Mouse (Mus musculus) lung, adult 2 months (tissue): ENCODE measurements around the gene Bche. TPM values are rescaled to one million over a fixed set of nuclear protein-coding genes. Genes with fewer than 3 reads are reported as not detected.

Experiments used
- DNase-seq: peaks from one replicate; pipeline ENCODE4 v3.0.0; 2022
- H3K4me1 ChIP-seq: fragments of 200-500 bp; 2 replicates; pipeline ENCODE4 v1.6.1; 2011; ENCODE audit warnings: low read length; ENCODE audit not compliant: control insufficient read depth, insufficient read depth
- H3K4me3 ChIP-seq: fragments of 200-500 bp; replicated peaks from 2 replicates; pipeline ENCODE3; 2011; ENCODE audit warnings: low read depth, mild to moderate bottlenecking, control low read depth, low read length; ENCODE audit errors: extremely low read depth
- CTCF ChIP-seq: fragments of 200-500 bp; IDR thresholded peaks from 2 replicates; pipeline ENCODE4 v1.5.1; 2011; ENCODE audit warnings: mild to moderate bottlenecking, low read length, control low read depth; ENCODE audit not compliant: insufficient read depth
- POLR2A ChIP-seq: fragments of 200-500 bp; IDR thresholded peaks from 2 replicates; pipeline ENCODE4 v1.6.1; 2011; ENCODE audit warnings: low read depth, mild to moderate bottlenecking, control low read depth, low read length, borderline replicate concordance; ENCODE audit errors: extremely low read depth
- WGBS: fragments of 180-500 bp; shearing (Covaris S2); methylation state at CpG from one replicate; pipeline ENCODE4 v1.1.7; 2018; 5-methylcytosine and 5-hydroxymethylcytosine counted together
- polyA plus RNA-seq: library from polyadenylated mRNA; depleted of rRNA; stranded (reverse); fragments of >200 nt; gene quantifications from 2 replicates; pipeline ENCODE4 v1.2.3, GENCODE M21; 2012

Bche gene
- polyA plus RNA-seq, 1 experiment: 1.1 TPM

DNA sequence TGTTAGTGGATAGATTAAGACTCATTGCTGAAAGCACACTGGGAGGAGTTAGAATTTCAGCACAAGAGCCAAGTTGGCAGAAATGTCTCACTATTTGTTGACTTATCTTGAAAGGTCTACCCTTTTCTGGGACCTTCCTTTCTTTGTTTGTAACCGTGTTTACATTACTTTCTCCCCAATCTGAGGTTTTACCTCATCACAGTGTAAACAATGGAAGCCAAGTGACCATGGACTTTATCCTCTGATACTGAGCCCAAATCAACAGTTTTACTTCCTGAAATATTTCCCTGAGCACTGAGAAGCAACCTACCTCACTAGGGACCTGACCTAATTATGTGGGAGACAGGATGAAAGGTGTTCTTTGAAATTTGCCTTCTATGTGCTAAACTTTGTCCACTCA, 34.9 kb downstream of the Bche start:
- Histone ChIP-seq H3K4me3 (no peak overlapping the region), H3K4me1 (no peaks in the 10 kb centered on the region)
- no peak for DNase-seq
- 10% methylated on average over 1 of the region's 1 CpGs for WGBS
- TF ChIP-seq POLR2A: no peak
- no peak for TF ChIP-seq CTCF

DNA sequence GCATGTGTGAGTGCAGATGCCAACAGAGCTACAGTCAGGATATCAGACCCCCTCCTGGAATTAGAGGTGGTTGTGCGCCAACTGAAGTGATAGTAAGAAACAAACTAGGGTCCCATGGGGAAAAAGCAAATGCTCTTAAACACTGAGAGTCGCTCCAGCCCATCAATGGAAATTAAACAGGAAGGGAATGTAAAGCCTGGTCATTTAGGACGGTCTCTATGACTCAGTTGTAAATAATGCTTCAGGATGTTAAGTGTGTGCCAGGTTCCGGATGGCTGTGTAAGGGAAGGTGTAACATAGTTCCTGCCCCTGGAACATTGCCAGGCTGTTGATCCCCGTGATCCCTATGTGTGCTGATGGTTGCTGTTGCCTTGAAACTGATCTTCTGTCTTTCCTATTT, 40.0 kb downstream of the Bche start:
- DNase-seq: no peak

DNA sequence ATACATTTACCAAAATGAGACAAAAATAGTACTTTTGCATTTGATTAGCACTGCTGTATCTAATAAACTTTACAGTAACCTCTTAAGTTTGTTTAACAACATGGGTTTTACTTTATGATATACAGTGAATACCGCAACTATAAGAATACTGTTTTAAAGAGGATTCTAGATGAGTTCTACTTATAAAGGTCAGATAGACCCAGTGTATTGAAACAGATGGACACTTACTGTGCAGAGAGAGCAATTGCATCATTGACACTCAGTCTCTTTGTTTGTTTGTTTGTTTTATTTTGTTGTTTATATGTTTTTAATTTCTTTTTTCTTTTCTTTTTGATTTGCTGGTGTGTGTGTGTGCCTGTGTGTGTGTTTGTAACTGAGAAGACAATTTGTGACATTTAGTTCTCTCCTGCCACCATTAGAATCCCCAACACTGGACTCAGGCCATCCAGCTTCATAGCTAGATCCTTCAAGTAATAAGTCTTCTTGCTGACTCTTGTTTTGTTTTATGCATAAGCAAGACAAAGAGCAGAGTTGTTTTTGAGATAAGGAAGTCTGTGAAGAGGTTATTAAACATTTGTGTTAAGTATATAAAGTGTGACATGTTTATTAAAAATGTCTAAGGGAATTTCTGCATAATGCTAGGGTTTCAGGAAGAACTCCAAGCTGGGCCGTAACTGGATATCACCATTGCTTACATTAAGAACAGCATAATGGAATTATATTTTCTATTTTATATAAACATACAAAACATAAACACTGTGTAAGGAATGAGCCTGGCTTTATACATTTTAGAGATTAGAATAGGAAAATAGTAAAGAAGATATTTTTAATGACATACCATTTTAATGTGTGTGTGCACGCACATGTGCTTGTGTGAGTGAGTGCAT, 40.7 kb downstream of the Bche start:
- no peak for TF ChIP-seq POLR2A
- TF ChIP-seq CTCF: no peak
- WGBS: 71% methylated on average over 3 of the region's 3 CpGs
- DNase-seq: no peak
- Histone ChIP-seq H3K4me1 (no peaks in the 10 kb centered on the region), H3K4me3 (no peak overlapping the region)

More for the DNA sequence above, 40.0 kb downstream of the Bche start:
- WGBS: 33% methylated on average over 5 of the region's 5 CpGs
- Histone ChIP-seq H3K4me3 (no peak overlapping the region), H3K4me1 (no peaks in the 10 kb centered on the region)
- TF ChIP-seq CTCF (no peak), POLR2A (no peak)

DNA sequence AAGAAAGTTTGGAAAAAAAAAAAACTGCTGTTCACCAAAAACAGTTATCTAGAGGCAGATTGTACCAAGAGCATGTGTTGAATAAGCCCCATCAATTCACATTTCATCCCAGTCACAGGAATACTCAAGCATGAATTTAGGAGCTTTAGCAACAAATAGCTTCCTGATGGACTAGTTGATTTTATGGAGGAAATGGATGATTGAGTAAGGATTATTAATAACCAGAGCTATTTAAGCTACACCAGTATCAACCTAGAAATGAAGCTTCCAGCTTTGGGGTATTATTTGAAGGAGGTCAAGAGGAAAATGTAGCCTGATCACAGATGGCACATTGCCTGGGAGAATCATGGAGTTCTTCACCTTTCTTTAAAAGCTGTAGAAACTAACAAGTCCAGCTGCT, 57.9 kb downstream of the Bche start:
- Histone ChIP-seq H3K4me3 (no peak overlapping the region), H3K4me1 (no peaks in the 10 kb centered on the region)
- no peak for DNase-seq
- TF ChIP-seq POLR2A (no peak), CTCF (no peak)

DNA sequence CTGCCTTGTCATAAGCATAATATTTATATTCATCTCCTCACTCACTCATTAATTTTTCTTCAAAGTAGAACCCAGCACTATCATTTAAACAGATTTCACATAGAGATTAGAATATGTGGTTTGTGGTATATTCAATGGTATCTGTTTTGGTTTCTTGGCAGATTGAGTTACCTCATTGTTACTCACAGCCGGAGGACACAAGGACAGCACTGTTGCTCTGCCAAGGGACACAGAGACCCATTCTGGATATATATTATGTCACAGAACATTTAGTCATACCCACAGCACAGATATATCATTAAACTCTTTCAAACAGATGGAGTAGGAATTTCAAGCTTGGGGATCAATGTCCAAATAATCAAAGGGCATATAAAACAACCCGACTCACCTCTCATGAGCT, 61.2 kb downstream of the Bche start:
- WGBS: 88% methylated on average over 2 of the region's 2 CpGs
- no peak for DNase-seq
- TF ChIP-seq CTCF (no peak), POLR2A (no peak)
- H3K4me3 ChIP-seq: no peak overlapping the region
- no peaks in the 10 kb centered on the region for H3K4me1 ChIP-seq

DNA sequence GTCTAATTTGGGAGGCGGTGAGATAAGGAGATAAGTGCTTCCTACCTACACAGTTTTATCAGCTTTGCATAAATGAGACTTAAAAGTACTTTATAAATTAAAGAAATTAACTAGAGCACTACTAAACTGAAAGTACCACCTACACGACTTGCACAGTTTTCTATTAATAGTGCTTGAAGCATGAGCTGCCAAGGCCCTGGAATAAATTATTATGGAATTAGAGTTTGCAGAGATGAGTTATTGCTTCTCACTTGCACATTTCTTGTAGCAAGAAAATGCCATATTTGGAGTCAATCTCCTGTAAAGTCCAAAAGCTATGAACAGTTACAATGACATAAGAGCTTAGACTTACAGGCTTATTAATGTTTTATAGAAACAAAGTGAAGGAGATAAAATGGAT, 96.8 kb downstream of the Bche start:
- TF ChIP-seq CTCF (no peak), POLR2A (no peak)
- Histone ChIP-seq H3K4me3 (no peak overlapping the region), H3K4me1 (no peaks in the 10 kb centered on the region)
- no peak for DNase-seq
- 77% methylated on average over 2 of the region's 2 CpGs for WGBS

DNA sequence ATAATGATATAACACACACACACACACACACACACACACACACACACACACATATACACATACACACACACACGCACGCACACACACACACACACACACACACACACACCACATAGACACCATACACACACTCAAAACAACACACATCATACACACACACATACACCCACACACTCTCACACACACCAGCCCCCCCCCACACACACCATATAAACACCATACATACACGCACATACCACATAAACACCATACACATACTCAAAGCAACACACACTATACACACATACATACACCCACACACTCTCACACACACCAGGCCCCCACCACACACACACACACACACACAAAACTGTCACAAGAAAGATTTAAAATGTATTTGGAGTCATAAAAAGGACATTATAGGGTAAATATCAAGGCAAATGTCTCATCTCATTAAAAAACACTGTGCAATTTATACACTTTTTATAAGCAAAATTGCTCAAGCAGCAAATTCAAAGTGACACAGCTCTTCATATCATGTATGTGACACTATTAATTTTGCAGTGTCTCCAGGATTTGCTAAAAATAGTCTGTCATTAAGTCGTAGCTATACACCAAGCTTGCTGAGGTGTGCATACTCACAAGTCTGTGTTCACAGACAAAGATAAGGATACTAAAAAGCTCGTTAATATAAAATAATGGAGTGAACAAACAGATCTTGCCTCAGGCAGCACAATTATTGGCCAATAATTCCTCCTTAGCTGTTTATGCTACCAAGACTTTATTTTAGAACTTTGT, 116.3 kb downstream of the Bche start:
- 80% methylated on average over 5 of the region's 5 CpGs for WGBS
- no peak for TF ChIP-seq POLR2A
- TF ChIP-seq CTCF: no peak
- Histone ChIP-seq H3K4me3 (no peak overlapping the region), H3K4me1 (no peaks in the 10 kb centered on the region)
- no peak for DNase-seq
